In genomic region chr16:11034193-11034803, GRCm38 (mm10) we compare ENCODE assay signal across 8 mouse cellular contexts. TPM values are rescaled to one million over a fixed set of nuclear protein-coding genes. Genes with fewer than 3 reads are reported as not detected.
DNase-seq lines count a peak whose midpoint lies in the region; ATAC-seq and TF ChIP-seq lines count a peak whose summit lies in the region.

No protein-coding gene starts in this region.

- peak; percentile 56; the same call in 1 of the 2 replicates for ATAC-seq in liver, embryonic 12.5 days
- peak; percentile 69 for ATAC-seq in neural tube, embryonic 14.5 days (ENCODE audit: low read depth)

- H3K27me3 ChIP-seq in embryonic facial prominence, embryonic 10.5 days (replicated peaks; ENCODE audit: low read depth, poor library complexity, severe bottlenecking): peaks cover 10% of the 10 kb centered on the region
- H3K27me3 ChIP-seq in heart, adult 2 months (ENCODE audit: control insufficient read depth, insufficient read depth, low read length): no peaks in the 10 kb centered on the region
- H3K27me3 ChIP-seq in liver, embryonic 12.5 days (replicated peaks): peaks cover 8% of the 10 kb centered on the region
- H3K27me3 ChIP-seq in neural tube, embryonic 14.5 days (ENCODE audit: control insufficient read depth, insufficient read depth, low read length): no peaks in the 10 kb centered on the region

- no peak overlapping the region for H3K4me2 ChIP-seq in liver, embryonic 12.5 days
- no peak overlapping the region for H3K4me2 ChIP-seq in neural tube, embryonic 14.5 days (ENCODE audit: low read depth, low read length)

- no peak for TF ChIP-seq POLR2A in heart, adult 2 months (IDR thresholded peaks at IDR 0.05; ENCODE audit: insufficient read depth, low read depth, low read length)

- no peak overlapping the region for H3K4me3 ChIP-seq in embryonic facial prominence, embryonic 10.5 days
- no peak overlapping the region for H3K4me3 ChIP-seq in heart, adult 2 months
- H3K4me3 ChIP-seq in liver, embryonic 12.5 days: no peak overlapping the region
- H3K4me3 ChIP-seq in neural tube, embryonic 14.5 days (ENCODE audit: low read depth, low read length): no peak overlapping the region

- H3K4me1 ChIP-seq in embryonic facial prominence, embryonic 10.5 days: peaks cover 7% of the 10 kb centered on the region
- no peaks in the 10 kb centered on the region for H3K4me1 ChIP-seq in heart, adult 2 months (ENCODE audit: control insufficient read depth, insufficient read depth, low read length)
- H3K4me1 ChIP-seq in liver, embryonic 12.5 days: no peaks in the 10 kb centered on the region
- no peaks in the 10 kb centered on the region for H3K4me1 ChIP-seq in neural tube, embryonic 14.5 days (ENCODE audit: control insufficient read depth, insufficient read depth, low read length)

- peak; percentile 94 for TF ChIP-seq EP300 in heart, adult 2 months (IDR thresholded peaks at IDR 0.05; ENCODE audit: insufficient read depth, low read depth, low read length)

- H3K9me3 ChIP-seq in embryonic facial prominence, embryonic 10.5 days: no peaks in the 10 kb centered on the region
- H3K9me3 ChIP-seq in liver, embryonic 12.5 days (replicated peaks): no peaks in the 10 kb centered on the region
- H3K9me3 ChIP-seq in neural tube, embryonic 14.5 days (ENCODE audit: control insufficient read depth, low read length): no peaks in the 10 kb centered on the region

- no peak overlapping the region for H3K27ac ChIP-seq in embryonic facial prominence, embryonic 10.5 days (replicated peaks)
- no peak overlapping the region for H3K27ac ChIP-seq in heart, adult 2 months
- no peak overlapping the region for H3K27ac ChIP-seq in liver, embryonic 12.5 days
- no peak overlapping the region for H3K27ac ChIP-seq in neural tube, embryonic 14.5 days (ENCODE audit: low read depth, low read length)

- H3K79me2 ChIP-seq in heart, adult 2 months (replicated peaks; ENCODE audit: control insufficient read depth, insufficient read depth, low read length): no peaks in the 10 kb centered on the region

- WGBS in embryonic facial prominence, embryonic 10.5 days: 4% methylated on average over 4 of the region's 4 CpGs
- 0% methylated on average over 4 of the region's 4 CpGs for WGBS in heart, adult 2 months
- WGBS in liver, embryonic 12.5 days (ENCODE audit: insufficient replicate concordance): 2% methylated on average over 4 of the region's 4 CpGs
- WGBS in neural tube, embryonic 14.5 days: 2% methylated on average over 4 of the region's 4 CpGs

- DNase-seq in B cell, adult 2 months: peak; percentile 89 to 91
- DNase-seq in adrenal gland, postnatal 10 days: peak; percentile 90
- DNase-seq in embryonic facial prominence, embryonic 10.5 days (ENCODE audit: low spot score): peak; percentile 87
- peak; percentile 83 to 91 for DNase-seq in heart, adult 2 months
- peak; percentile 94 for DNase-seq in kidney, postnatal 10 days
- DNase-seq in testis, postnatal 10 days (ENCODE audit: low spot score): peak; percentile 93

- no peak; the same call in 1 of the 2 replicates for TF ChIP-seq CTCF in heart, adult 2 months (IDR thresholded peaks at IDR 0.05)

- intact Hi-C loops in heart, adult 2 months (cut with DNase I): loop anchor here (1.0 to 5.0 kb wide), 3 partner anchors 62 to 161 kb away; no protein-coding TSS in a partner anchor

- no peaks in the 10 kb centered on the region for H3K36me3 ChIP-seq in embryonic facial prominence, embryonic 10.5 days (replicated peaks)
- H3K36me3 ChIP-seq in heart, adult 2 months (ENCODE audit: control insufficient read depth, insufficient read depth, low read length): no peaks in the 10 kb centered on the region
- no peaks in the 10 kb centered on the region for H3K36me3 ChIP-seq in liver, embryonic 12.5 days
- H3K36me3 ChIP-seq in neural tube, embryonic 14.5 days (ENCODE audit: control insufficient read depth, insufficient read depth, low read length): no peaks in the 10 kb centered on the region

- no peak overlapping the region for H3K9ac ChIP-seq in heart, adult 2 months (ENCODE audit: low read depth, low read length)
- H3K9ac ChIP-seq in liver, embryonic 12.5 days: no peak overlapping the region
- H3K9ac ChIP-seq in neural tube, embryonic 14.5 days (replicated peaks; ENCODE audit: low read depth, low read length): no peak overlapping the region

RNA-seq across cellular contexts. Expression of gene Snn, which starts 26.4 kb away (rescaled TPM):
- total RNA-seq in adrenal gland, postnatal 10 days (2021): 10 to 100 TPM; 23.2 to 27.3 TPM
- polyA plus RNA-seq in embryonic facial prominence, embryonic 10.5 days (2016; fragmentation: Nextera tagmentation; extraction: Ambion mirVana): 56.5 and 59.5 TPM in 2 replicates
- total RNA-seq in heart, adult 2 months (2021): 10 to 100 TPM; 22.6 to 32.3 TPM
- 23.9 and 32.2 TPM in 2 replicates for polyA plus RNA-seq in heart, adult 2 months (2012; rRNA removed)
- polyA plus RNA-seq in liver, embryonic 12.5 days (2016; fragmentation: Nextera tagmentation; extraction: Ambion mirVana): 4.9 and 6.0 TPM in 2 replicates
- polyA plus RNA-seq in neural tube, embryonic 14.5 days (2014; fragmentation: Nextera tagmentation; extraction: Ambion mirVana): 133 and 142 TPM in 2 replicates

RNA-seq across cellular contexts. Expression of gene Litaf, which starts 31.7 kb away (rescaled TPM):
- 10 to 100 TPM; 47.5 to 51.3 TPM for total RNA-seq in adrenal gland, postnatal 10 days (2021)
- polyA plus RNA-seq in embryonic facial prominence, embryonic 10.5 days (2016; fragmentation: Nextera tagmentation; extraction: Ambion mirVana): 97.3 and 115 TPM in 2 replicates
- total RNA-seq in heart, adult 2 months (2021): 10 to 100 TPM; 19.6 to 25.0 TPM
- polyA plus RNA-seq in heart, adult 2 months (2012; rRNA removed): 38.1 and 47.3 TPM in 2 replicates
- polyA plus RNA-seq in liver, embryonic 12.5 days (2016; fragmentation: Nextera tagmentation; extraction: Ambion mirVana): 31.7 and 34.8 TPM in 2 replicates
- 20.4 and 26.7 TPM in 2 replicates for polyA plus RNA-seq in neural tube, embryonic 14.5 days (2014; fragmentation: Nextera tagmentation; extraction: Ambion mirVana)
